Mouse (Mus musculus) heart, adult 18-20 months (tissue): ENCODE measurements around the gene Gbp3. TPM values are rescaled to one million over a fixed set of nuclear protein-coding genes. Genes with fewer than 3 reads are reported as not detected.

Experiments
- DNase-seq, 2 experiments: peaks; one replicate each; pipeline ENCODE4 v3.0.0; 2021 to 2022; ENCODE audit warnings: mixed read lengths in 1 of 2
- total RNA-seq, 2 experiments: library from RNA; stranded (reverse); gene quantifications; 2 replicates each; pipeline ENCODE4 v1.2.3; 2021

Gene Gbp3
- total RNA-seq, 2 experiments from 2014 or later: 10.4 to 26.1 TPM

GRCm38 (mm10) chr3:142588888-142589287 lies 29.1 kb downstream of the Gbp3 start:
- peak in 1 of 2 experiments; percentile 23 for DNase-seq

- peak in 1 of 2 experiments; percentile 10 for DNase-seq
Measured at GRCm38 (mm10) chr3:142590431-142591067, 30.7 kb downstream of the Gbp3 start.

- no peak for DNase-seq
Measured at GRCm38 (mm10) chr3:142594547-142594946, 34.7 kb downstream of the Gbp3 start, which contains the start of gene Gbp2b. Gene Gbp2b (plus strand): TSS chr3:142594847.

GRCm38 (mm10) chr3:142597923-142598322 lies 38.1 kb downstream of the Gbp3 start:
- no peak for DNase-seq

DNA sequence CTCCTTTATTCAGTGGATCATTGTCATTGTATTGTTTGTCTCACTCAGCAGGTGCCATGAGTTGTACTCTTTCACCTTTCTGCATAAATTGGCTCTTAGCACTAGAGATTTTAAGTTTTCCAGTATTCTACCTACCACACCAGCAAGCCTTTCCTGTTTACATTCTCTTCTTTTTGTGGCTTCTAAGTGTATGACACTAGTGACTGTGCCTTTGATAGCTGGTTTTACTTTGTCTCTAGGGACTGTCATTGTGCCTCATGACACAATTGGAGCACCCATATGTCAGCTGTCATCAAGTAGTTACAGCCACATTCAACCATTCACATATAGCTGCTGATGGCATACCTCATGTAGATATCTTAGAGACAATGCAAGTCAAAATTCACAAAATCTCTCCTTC lies 41.8 kb downstream of the Gbp3 start:
- no peak for DNase-seq

GRCm38 (mm10) chr3:142618658-142619057 lies 58.8 kb downstream of the Gbp3 start:
- DNase-seq: no peak

DNA sequence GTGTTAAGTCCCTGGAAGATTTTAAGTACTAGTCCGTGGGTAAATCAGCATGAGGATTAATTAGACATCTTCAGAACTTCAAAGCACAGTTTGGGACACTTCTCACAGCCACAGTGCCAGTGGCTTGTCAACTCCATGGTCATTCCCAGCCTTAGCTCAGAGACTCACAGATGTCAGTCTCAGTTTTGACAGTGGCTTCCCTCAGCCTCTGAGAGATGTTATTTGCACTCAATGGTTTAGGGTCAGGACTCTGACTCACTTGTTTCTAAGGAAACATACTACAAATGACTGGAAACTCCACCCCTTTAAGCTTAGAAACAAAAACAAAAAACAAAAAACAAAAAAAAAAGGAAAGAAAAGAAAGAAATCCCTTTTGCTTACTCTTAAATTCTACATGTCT lies 59.8 kb downstream of the Gbp3 start:
- peak; percentile 20 to 48 for DNase-seq

GRCm38 (mm10) chr3:142620111-142620955 lies 60.5 kb downstream of the Gbp3 start, which contains the start of gene Gbp2:
Gene Gbp2 (plus strand): TSS chr3:142620602.
- DNase-seq: peak; percentile 79 to 80

DNA sequence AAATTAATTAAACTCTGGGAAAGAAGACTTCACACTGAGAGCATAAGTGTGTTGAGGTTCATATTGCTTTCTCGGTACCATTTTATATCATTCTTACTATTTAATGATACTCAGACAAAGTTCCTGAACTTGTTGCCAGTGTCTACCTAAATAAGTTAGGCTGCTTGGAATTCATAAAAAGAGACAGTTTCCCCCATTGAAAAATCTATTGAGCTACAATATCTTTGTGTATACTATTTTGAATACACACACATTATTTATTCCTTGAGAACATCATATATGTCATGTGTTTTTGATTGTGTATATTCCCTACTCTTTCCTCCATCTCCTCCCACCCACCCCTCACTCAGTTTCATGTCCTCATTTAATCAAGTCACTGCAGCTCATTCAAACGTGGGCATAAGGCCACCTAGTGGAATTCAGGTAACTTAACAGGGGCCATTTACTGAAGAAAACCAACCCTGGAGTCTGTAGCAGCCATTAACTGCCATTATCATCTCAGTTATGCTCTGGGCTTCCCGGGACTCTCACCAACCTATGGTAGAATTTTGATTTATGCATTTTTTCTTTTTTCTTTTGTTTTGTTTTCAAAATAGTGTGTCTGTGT lies 61.2 kb downstream of the Gbp3 start:
- DNase-seq: peak; percentile 41 to 42

Other genes starting within 250 kb of the Gbp3 start
- 100 to 1,000 TPM; 614 to 711 TPM for gene Pdlim5, start 164.3 kb upstream of the Gbp3 start, total RNA-seq
- 10 to 100 TPM in 1 of 2 experiments, 1 to 10 TPM in 1; 7.0 to 15.6 TPM for gene Gbp5, start 66.0 kb upstream of the Gbp3 start, total RNA-seq
- 10 to 100 TPM in 1 of 2 experiments, 1 to 10 TPM in 1; 8.5 to 31.7 TPM for gene Gbp7, start 29.7 kb upstream of the Gbp3 start, total RNA-seq
- gene Gbp2b, start 34.8 kb downstream of the Gbp3 start, total RNA-seq: under 1 TPM; 0.27 to 0.41 TPM
- 10 to 100 TPM; 11.5 to 24.6 TPM for gene Gbp2, start 60.6 kb downstream of the Gbp3 start, total RNA-seq
- gene Kyat3, start 141.0 kb downstream of the Gbp3 start, total RNA-seq: 10 to 100 TPM; 33.4 to 37.8 TPM
- gene Gtf2b, start 205.0 kb downstream of the Gbp3 start, total RNA-seq: 10 to 100 TPM; 23.3 to 23.7 TPM